Mouse (Mus musculus): ENCODE results near the gene Lpar1. TPM values are rescaled to one million over a fixed set of nuclear protein-coding genes. Genes with fewer than 3 reads are reported as not detected.

Gene Lpar1
- 0.74 TPM in 1 of 2 replicates, not detected in the other for polyA plus RNA-seq (2012; ENCODE audit: low replicate concordance)

DNA sequence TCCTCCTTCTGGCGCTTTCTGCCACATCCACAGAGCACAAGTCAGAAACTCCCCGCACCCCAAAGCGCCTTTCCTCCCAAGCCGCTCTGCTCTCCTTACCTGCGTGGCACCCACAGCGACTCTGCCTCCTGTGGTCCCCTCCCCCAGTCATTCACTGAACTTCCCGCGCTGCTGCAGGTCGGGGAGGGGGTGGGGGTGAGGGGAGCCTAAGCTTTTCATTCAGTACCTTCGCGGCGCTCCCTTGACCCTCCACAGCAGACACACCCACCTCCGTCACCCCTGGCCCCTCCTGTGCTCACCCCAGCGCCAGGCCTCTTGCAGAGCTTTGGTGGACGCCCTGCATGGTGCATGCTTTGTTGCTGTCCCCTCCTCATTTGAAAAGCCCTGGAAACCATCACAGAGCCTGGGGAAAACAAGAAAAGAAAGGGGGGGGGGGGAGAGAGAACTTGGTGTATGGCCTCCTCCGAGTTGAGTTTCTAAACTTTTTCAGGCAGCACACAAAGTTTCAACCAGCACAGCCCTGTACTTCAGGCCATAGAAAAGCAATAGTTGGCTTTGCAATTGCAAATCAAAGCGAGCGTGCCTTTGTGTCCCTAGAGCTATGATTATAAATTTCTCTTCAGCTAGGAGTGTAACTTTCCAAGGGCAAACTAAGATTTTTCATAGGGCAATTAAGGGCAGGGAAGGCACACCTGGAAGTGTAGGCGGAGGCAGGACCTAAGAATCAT lies at the start of gene Lpar1:
Gene Lpar1 (minus strand): TSS at position 268 of the 728 bp plus-strand sequence.

Other genes starting within 250 kb of the Lpar1 start
- gene Olfr267, start 233.8 kb upstream of the Lpar1 start, polyA plus RNA-seq (2012; ENCODE audit: low replicate concordance), result not detected in 2 replicates

Data from leukemia stem cell, adult 10-12 weeks (primary cell).